Mouse (Mus musculus) gastrocnemius, postnatal 36 days (tissue): ENCODE data around the gene Ikbke. TPM values are rescaled to one million over a fixed set of nuclear protein-coding genes. Genes with fewer than 3 reads are reported as not detected.

ENCODE experiments used
- DNase-seq, 2 experiments: peaks; one replicate each; pipeline ENCODE4 v3.0.0; 2022
- intact Hi-C: fragments of 180-260 bp; cut with DNase I; formaldehyde crosslinking; loops from one replicate; pipeline ENCODE4 v1.15.1; 2025
- total RNA-seq, 2 experiments: library from RNA; stranded (reverse); gene quantifications; 2 replicates each; pipeline ENCODE4 v1.2.3; 2021

The Ikbke gene
- total RNA-seq, 2 experiments from 2014 or later: 1.1 TPM

GRCm38 (mm10) chr1:131244536-131245088, 34.8 kb downstream of the Ikbke start:
- DNase-seq: no peak
- intact Hi-C loops: no loop called here

DNA sequence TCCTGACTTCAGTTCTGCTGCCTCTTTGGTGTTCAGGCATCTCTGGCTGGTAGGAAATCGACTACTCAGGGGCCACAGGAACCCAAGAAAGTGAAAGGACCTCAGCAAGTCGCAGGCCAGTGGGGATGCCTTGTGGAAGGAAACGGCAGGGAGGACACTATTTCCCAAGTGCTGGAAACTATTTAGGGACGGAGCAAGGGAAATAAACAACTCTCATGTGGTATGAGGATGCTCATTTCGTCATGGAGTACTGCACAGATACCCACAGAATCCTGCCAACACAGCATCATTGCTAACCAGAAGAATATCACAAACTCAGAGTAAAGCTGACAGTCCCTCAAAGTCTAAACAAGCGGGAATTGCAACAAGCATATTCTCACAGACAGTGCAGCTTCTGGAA, 36.5 kb downstream of the Ikbke start:
- intact Hi-C loops: no loop called here
- DNase-seq: no peak

DNA sequence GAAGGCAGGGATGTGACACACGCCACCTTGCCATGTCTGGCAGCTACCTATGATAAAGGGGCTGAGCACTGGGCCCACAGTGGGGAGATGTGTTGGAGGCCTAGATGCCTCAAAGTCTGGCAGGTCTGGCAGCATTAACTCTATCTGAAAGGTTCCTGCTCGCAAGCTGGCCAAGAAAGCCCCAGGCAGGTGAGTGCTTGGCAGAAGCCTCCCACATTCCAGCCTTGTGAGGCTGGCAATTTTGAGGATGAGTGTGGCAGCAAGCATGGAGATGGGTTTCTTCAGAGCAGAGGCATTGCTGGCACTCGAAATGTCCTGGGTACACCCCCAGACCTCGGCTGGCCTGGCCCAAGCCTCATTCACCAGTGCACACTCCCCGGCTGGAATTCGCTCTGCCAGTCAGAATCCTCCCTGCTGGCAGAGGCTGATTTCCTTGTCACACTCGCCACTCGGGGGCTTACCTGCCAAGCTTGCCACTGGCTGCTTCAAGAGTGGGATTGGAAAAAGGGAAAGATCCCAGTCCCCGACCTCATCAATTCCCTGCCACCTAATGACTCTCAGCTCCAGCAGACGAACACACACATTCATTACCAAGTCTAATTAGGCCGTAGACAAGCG, 39.7 kb downstream of the Ikbke start:
- no peak for DNase-seq
- intact Hi-C loops: no loop called here

- intact Hi-C loops: no loop called here
- DNase-seq: peak; percentile 34 to 76
Measured at GRCm38 (mm10) chr1:131238931-131239381, 40.5 kb downstream of the Ikbke start.

- no peak for DNase-seq
- intact Hi-C loops: no loop called here
Measured at GRCm38 (mm10) chr1:131236077-131236476, 43.3 kb downstream of the Ikbke start.

DNA sequence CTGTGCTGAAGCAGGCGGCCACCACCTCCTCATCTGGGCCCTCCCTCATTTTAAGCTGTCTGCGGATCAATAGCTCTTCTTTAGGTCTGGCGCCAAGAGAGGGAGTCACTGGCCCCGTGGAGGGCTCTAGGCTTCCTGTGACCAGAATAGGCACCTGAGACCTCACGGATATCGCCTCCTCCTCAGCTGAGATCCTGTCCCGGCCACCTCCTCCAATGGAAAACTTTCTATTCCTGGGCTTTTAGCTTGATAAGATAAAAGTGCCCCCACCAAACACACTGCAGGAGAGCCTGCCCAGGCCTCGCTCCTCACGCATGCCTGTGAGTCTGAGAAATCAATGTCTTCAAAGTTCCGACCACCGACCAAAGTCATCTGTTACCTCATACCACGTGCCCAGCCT, 45.9 kb downstream of the Ikbke start:
- no peak for DNase-seq
- intact Hi-C loops: no loop called here

- DNase-seq: no peak
- intact Hi-C loops: no loop called here
Measured at GRCm38 (mm10) chr1:131228659-131229058, 50.7 kb downstream of the Ikbke start.

DNA sequence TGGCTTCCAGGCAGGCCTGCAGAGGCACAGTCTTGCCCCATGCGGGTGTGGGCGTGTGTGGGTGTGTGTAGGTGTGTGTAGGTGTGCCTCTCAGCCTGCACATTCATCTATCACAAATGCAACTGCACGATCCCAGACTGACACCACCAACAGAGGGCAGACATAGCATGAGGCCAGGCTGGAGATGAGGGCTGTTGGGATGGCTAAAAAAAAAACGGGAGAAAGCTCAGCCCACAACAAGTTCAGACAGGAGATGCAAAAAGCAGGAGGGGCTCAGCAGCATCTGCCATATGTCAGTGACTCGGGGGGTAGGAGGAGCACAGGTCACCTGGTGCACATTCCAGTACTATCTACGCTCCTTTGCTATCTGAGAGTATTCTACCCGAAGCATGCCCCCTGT, 51.2 kb downstream of the Ikbke start:
- intact Hi-C loops: no loop called here
- no peak for DNase-seq

- intact Hi-C loops: no loop called here
- no peak for DNase-seq
Measured at GRCm38 (mm10) chr1:131224848-131225471, 54.4 kb downstream of the Ikbke start.

GRCm38 (mm10) chr1:131223345-131223744, 56.1 kb downstream of the Ikbke start:
- no peak for DNase-seq
- intact Hi-C loops: no loop called here

DNA sequence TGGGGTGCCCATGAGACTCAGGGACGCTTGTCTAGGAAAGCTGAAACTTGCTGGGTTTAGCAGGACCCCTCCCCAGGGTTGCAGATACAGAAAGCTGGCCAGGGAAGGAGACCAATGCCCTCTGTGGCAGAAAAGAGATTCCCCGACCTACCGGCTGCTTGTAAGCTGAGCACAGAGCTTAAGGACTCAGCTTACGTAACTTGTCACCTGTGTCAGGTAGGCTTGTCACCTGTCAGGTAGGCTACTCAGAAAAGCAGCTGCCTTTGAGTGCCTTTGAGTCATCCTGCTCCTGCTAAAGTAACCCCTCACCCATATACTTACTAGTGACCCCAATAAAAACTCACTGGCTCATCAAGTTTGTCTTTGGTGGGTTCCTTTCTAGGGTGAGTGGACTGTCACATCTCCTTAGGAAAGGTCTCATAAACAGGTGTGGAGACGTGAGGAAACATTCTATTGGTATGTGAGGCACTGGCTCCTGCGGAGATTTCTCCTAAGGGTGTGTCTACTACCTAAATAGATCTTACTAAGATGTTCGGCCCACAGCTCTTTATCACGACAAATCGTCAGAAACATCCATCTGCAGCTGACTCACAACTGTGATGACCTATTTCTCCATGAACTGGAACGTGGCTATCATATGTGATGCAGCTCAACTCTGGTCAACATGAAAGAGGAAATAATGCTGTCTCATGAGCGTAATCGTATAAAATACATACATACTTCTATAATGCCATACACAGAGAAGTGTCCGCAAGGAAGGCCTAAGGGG, 57.4 kb downstream of the Ikbke start:
- intact Hi-C loops: no loop called here
- no peak for DNase-seq

DNA sequence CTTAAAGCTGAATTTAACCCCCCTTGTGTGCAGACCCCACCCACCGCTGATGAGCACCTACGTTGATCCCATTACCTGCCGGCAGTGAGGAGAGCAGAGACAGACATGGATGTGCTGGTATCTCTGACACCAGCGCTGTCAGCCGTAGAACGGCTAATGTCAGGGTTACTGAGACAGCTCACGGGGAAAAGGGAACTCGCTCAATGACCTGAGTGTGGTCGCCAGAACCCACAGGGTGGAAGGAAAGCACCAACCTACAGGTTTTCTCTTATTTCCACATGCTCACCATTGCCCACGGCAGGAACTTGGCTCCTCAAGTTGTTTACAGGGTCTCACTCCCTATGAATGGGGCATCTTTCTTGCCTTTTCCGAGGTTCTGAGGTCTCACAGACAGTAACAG, 60.5 kb downstream of the Ikbke start:
- intact Hi-C loops: no loop called here
- DNase-seq: no peak

GRCm38 (mm10) chr1:131213361-131213760, 66.0 kb downstream of the Ikbke start:
- DNase-seq: no peak
- intact Hi-C loops: no loop called here

- intact Hi-C loops: no loop called here
- DNase-seq: no peak
Measured at GRCm38 (mm10) chr1:131212956-131213355, 66.5 kb downstream of the Ikbke start.

- intact Hi-C loops: no loop called here
- DNase-seq: no peak
Measured at GRCm38 (mm10) chr1:131211655-131212054, 67.8 kb downstream of the Ikbke start.

GRCm38 (mm10) chr1:131209971-131210426, 69.4 kb downstream of the Ikbke start:
- DNase-seq: no peak
- intact Hi-C loops: no loop called here

- intact Hi-C loops: no loop called here
- DNase-seq: no peak
Measured at GRCm38 (mm10) chr1:131208800-131209199, 70.6 kb downstream of the Ikbke start.

DNA sequence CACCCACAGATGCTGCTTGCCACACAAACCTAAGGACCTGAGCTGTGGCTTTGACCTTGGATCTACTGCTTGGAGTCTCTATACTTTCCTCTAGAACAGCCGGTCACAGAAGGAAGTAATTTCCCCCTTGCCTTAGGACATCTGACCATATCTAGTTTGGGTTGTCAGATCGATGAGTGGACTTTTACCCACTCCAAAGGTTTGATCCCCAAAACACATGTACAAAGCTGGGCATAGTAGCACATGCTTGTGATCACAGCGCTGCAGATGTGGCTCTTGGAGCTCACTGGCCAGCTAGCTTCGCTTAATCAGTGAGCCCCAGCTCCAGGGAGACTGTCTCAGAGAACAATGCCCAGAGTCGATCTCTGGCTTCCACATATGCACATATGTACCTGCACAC, 71.3 kb downstream of the Ikbke start:
- intact Hi-C loops: no loop called here
- DNase-seq: no peak

GRCm38 (mm10) chr1:131207531-131207930, 71.9 kb downstream of the Ikbke start:
- DNase-seq: peak; percentile 46 to 61
- intact Hi-C loops: no loop called here

DNA sequence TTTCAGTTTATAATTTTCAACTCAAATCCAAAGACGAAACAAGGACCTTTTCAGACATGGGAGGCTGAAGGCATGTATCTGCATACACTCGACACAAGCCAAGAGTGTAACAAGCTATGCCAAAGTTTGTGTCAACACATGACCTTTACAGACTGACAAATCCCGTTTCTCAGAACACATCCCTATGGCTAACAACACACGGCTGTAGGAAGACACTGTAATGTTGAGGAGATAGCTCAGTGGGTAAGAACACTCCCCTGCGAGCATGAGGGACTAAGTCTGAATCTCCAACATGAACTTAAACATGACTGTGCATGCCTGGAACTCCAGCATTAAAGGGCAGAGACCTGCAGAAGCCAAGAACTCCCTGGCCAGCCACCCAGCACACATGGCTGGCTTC, 73.1 kb downstream of the Ikbke start:
- DNase-seq: no peak
- intact Hi-C loops: no loop called here

DNA sequence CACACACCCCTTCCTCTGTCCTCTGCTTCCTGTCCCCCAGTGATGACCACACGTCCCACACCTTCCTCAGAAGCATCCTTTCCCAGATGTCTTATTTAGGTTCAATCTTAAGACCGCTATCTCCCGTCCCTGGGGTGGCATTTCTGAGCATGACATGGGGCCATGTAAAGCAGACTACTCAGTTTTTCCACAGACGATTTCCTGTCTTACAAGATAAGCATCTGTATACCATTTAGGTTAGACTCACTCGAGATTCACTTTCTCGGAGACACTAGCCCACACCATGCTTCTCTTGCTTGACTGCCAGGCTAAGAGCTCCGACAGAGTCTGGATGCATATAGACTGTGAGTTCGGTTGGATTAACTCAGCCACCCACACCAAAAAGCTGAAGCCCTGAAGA, 74.9 kb downstream of the Ikbke start:
- intact Hi-C loops: no loop called here
- DNase-seq: no peak
